Mouse (Mus musculus) adipocyte (in vitro differentiated cells): ENCODE measurements around the gene Smarce1.

Experiments
- DNase-seq: peaks from one replicate; pipeline ENCODE4 v3.0.0-alpha.2; 2016; ENCODE audit warnings: low spot score

The Smarce1 gene

DNA sequence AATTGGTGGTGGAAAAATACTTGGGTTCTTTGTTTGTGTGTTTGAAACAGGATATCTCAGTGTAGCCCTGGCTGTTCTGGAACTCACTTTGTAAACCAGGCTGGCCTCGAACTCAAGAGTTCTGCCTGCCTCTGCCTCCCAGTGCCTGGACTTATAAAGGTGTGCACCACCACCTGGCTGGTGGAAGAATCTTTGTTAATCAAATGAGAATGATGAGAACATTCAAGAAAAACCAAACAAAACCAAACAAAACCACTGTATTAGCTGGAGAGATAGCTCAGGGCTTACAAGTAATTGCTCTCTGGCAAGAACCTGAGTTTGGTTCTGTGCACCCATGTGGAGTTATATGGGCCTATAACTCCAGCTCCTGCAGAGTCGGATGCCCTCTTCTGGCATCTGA, 61.4 kb downstream of the Smarce1 start:
- no peak for DNase-seq

DNA sequence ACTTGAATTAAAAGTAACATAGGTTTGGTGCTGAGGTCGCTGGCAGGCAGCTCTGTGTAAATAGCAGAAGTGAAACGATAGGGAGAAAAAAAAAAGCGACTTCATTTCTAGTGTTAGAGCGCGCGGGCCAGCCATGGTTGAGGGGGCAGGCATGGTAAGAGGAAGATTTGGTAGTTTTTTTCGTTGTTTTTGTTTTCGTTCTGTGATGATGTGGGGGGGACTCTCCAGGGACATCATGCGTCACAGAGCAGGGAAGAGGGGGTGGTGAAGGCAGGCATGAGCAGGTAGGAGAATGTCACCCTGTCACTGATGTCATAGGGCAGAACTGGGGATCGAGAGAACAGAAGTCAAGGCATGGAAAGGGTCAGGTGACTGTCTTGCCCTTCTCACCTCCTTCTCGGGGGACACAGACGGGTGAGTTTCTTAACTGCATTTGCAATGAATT, 62.8 kb downstream of the Smarce1 start:
- DNase-seq = no peak

DNA sequence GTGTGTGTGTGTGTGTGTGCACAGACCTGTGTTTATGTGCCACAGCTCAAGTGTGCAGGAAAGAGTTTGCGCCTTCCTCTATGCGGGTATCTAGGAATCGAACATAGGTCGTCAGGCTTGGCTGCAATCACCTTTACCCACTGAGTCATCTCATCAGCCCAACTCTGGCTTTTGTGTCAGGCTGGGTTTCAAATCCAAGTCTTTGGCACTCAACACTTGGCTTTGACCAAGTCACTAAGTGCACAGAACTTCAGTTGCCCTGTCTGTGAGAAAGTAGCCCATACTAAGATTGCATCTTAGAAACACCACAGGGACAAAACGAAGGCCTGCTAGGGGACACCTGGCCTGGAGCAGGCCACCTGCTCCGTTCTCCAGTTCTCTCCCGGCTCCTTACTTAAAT, 63.2 kb downstream of the Smarce1 start:
- DNase-seq = no peak

DNA sequence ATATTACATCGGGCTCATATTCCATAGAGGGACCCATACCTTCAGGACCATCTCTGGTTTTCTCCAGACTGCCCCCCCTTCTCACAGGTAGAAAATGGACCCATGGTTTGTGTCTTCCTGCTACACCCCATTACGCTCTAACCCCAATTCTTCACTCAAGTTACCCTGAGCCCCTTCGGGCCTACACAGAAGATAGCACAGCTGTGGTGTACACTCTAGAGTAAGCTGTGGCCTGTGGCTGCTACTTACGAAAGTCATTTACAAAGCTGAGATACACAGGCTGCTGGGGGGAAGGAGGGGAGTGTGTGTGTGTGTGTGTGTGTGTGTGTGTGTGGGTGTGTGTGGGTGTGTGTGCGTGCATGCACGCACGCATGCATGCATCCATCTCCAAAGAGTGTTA, 64.6 kb downstream of the Smarce1 start:
- DNase-seq = no peak

DNA sequence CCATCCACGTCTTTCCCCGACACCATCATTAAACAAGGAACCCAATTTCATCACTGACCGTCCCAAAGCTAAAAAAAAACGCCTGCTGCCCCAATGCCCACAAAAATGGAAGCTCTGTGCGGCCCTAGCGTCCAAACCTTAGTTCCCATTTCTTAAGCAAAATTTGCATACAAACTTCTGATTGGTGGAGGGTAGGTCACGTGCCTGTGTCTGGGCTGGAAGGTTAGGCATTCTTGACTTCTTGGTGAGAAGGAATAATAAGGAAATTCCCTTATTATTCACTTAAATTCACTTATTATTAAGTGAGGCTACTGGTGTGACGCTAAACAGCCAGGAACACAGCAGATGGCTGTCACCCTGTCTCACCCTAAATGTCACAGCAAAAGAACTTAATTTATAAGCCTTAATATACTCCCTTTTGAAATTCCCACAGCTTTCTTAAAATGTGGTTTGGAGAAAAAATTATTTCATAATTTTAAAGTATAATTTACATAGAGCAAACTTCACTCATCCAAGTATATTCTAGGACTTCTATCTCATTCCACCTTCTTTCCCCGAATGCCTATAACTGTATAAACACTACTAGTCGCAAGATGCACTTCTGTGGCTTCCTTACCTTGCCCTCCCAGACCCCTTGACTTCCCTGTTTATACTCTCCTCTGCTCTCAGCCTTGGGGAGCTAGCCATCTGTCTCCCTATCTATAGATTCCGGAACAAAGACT, 65.6 kb downstream of the Smarce1 start:
- no peak for DNase-seq

DNA sequence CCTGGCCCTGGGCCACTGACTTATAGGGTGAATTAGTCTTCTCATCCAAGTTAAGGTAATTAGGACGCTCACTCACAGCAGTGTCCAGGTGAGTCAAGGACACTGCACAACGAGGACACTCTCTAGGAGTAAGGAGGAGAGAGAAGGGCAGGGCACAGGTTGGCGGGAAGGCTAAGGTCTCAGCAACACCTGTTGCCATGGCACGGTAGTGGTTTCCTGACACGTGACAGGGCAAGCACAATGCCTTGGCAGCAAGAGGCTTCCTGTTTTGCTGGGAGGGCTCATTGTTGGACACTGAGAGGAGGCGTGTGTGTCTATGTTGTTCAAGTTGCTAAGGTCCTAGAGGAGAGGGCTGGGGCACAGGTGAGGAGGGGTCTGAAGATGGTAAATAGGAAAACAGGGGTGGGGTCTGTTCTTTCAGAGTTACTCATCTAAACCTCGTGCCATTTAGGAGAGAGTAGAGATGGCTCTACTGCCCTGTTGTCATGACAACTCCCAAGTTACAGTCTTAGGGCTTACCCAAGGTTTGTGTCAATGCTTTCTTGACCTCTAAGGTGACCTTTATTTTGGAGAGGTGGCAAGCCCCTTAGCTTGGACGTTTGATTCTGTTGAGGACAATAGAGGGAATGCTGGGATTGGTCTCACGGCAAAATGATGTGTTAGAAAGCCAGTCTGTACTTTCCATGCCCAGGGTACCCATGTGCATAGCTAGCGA, 67.7 kb downstream of the Smarce1 start:
- no peak for DNase-seq

DNA sequence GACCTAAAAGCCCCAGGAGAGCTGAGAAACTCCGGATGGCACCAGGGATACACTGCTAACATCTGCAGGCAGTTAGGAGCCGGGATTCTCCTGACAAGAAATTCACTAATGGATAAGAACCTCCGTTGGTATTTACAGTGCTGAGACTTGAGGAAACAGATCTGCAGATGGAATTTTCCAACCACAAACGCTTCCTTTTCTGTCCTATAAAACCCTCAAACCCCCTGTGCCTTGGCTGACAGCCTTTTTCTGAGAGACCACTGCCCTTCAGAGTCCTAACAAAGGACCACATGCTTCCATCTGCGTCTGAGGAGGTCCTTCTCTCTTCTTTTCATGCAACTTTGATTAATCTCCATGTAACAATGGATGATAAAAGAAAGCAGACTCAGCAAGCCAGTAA, 69.2 kb downstream of the Smarce1 start:
- DNase-seq = no peak

DNA sequence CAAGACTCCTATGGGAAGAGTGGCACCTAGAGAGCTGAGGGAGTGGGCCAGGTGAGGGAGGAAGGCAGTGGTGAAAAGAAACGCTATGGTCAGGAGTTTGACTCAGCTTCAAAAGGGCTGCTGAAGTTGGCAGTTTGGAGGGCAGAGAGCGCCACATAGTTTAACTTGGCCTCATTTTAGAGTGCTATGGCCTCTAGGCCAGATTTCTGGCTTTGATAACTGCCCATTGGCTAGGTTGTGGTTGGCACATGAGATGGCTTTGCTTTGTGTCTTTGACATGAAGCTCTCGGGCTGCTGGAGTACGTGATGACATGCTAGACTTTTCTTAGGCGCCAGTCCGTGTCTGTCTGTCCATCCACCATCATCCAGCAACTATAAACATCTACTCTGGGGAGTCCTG, 70.6 kb downstream of the Smarce1 start:
- peak; percentile 39 for DNase-seq
